Mouse (Mus musculus): ENCODE measurements around the gene Speg. TPM values are rescaled to one million over a fixed set of nuclear protein-coding genes. Genes with fewer than 3 reads are reported as not detected.

Speg gene
- polyA plus RNA-seq, 1 experiment from 2014 or later: 8.3 TPM

DNA sequence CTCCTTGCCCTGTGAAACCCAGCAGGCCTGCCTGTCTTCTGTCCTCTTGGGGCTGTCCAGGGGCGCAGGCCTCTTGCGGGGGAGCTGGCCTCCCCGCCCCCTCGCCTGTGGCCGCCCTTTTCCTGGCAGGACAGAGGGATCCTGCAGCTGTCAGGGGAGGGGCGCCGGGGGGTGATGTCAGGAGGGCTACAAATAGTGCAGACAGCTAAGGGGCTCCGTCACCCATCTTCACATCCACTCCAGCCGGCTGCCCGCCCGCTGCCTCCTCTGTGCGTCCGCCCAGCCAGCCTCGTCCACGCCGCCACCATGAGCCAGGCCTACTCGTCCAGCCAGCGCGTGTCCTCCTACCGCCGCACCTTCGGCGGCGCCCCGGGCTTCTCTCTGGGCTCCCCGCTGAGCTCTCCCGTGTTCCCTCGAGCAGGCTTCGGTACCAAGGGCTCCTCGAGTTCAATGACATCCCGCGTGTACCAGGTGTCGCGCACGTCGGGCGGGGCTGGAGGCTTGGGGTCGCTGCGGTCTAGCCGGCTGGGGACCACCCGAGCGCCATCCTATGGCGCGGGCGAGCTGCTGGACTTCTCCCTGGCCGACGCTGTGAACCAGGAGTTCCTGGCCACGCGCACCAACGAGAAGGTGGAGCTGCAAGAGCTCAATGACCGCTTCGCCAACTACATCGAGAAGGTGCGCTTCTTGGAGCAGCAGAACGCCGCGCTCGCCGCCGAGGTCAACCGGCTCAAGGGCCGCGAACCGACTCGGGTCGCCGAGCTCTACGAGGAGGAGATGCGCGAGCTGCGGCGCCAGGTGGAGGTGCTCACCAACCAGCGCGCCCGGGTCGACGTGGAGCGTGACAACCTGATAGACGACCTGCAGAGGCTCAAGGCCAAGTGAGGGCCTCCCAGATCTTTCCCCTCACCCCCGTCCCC is 14.7 kb upstream of the Speg start, which contains the start of gene Des:
Gene Des (plus strand): TSS at position 218 of the 920 bp plus-strand sequence.
- H3K27ac ChIP-seq (ENCODE audit: low read depth, low read length): no peak within 1 kb of the TSS
- no peaks in the 10 kb centered on the region for H3K36me3 ChIP-seq (ENCODE audit: control insufficient read depth, insufficient read depth, low read length)
- H3K9me3 ChIP-seq (replicated peaks; ENCODE audit: control insufficient read depth, low read length): no peaks in the 10 kb centered on the region
- H3K4me3 ChIP-seq (ENCODE audit: low read depth, low read length): peak within 1 kb of the TSS; percentile 23
- H3K4me2 ChIP-seq (ENCODE audit: low read length): peak within 1 kb of the TSS; percentile 45
- peaks cover 3% of the 10 kb centered on the region for H3K4me1 ChIP-seq (ENCODE audit: control insufficient read depth, insufficient read depth, low read length)
- 2% methylated on average over 79 of the region's 80 CpGs for WGBS
- DNase-seq (ENCODE audit: low spot score) (no peak), ATAC-seq (no peak)
- peaks cover 41% of the 10 kb centered on the region for H3K27me3 ChIP-seq (replicated peaks; ENCODE audit: control insufficient read depth, insufficient read depth, low read length)
- peak within 1 kb of the TSS; percentile 29; the same call in 1 of the 2 replicates for H3K9ac ChIP-seq (ENCODE audit: low read length)

DNA sequence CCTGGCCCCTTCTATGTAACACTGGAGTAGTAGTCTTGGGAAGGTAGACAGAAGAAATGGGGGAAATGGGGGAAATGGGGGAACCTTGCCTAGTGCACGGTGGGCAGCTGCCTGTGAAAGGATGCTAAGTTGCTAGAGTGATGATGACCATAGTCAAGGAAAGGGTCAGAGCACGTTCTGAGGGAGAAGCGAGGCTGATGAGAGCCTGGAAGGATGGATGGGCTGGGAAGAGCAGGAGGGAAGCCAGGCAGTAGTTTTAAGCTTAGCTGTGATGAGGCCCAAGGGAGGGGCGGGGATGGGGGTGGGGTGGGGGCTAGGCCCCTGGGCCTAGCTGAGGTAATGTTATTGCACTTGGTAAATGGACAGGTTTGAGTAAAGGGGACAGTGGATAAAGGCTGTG is 14.0 kb upstream of the Speg start:
- 41% methylated on average over 4 of the region's 4 CpGs for WGBS
- H3K4me1 ChIP-seq (ENCODE audit: control insufficient read depth, insufficient read depth, low read length): peaks cover 3% of the 10 kb centered on the region
- no peak overlapping the region for H3K4me2 ChIP-seq (ENCODE audit: low read length)
- no peak overlapping the region for H3K4me3 ChIP-seq (ENCODE audit: low read depth, low read length)
- no peak overlapping the region for H3K9ac ChIP-seq (ENCODE audit: low read length)
- no peak overlapping the region for H3K27ac ChIP-seq (ENCODE audit: low read depth, low read length)
- H3K27me3 ChIP-seq (replicated peaks; ENCODE audit: control insufficient read depth, insufficient read depth, low read length): peaks cover 41% of the 10 kb centered on the region
- H3K36me3 ChIP-seq (ENCODE audit: control insufficient read depth, insufficient read depth, low read length): no peaks in the 10 kb centered on the region
- H3K9me3 ChIP-seq (replicated peaks; ENCODE audit: control insufficient read depth, low read length): no peaks in the 10 kb centered on the region
- no peak for DNase-seq (ENCODE audit: low spot score)
- no peak for ATAC-seq

DNA sequence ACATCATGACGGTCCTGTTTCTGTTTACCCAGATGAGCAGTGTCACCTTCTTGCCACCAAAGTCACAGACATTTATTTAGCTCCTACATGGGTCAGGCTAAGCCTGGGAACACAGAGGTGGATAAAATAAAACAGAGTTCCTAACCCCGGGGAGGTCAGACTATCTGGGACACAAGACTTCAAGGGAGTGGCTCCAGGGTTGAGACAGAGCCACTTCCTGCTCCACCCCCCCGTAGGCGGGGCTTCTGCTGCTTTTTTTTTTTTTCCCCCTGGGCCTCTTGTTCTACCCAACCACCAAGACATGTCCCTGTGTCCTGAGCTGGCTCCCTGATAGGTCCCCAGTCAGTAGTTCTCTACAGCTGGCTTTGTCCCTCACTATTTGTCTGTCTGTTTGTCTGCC is 13.3 kb upstream of the Speg start:
- WGBS: 50% methylated on average over 4 of the region's 4 CpGs
- DNase-seq (ENCODE audit: low spot score) (no peak), ATAC-seq (no peak)
- peaks cover 41% of the 10 kb centered on the region for H3K27me3 ChIP-seq (replicated peaks; ENCODE audit: control insufficient read depth, insufficient read depth, low read length)
- H3K4me2 ChIP-seq (ENCODE audit: low read length): no peak overlapping the region
- no peaks in the 10 kb centered on the region for H3K36me3 ChIP-seq (ENCODE audit: control insufficient read depth, insufficient read depth, low read length)
- no peak overlapping the region for H3K27ac ChIP-seq (ENCODE audit: low read depth, low read length)
- H3K4me1 ChIP-seq (ENCODE audit: control insufficient read depth, insufficient read depth, low read length): peaks cover 3% of the 10 kb centered on the region
- no peak overlapping the region for H3K4me3 ChIP-seq (ENCODE audit: low read depth, low read length)
- no peak overlapping the region for H3K9ac ChIP-seq (ENCODE audit: low read length)
- H3K9me3 ChIP-seq (replicated peaks; ENCODE audit: control insufficient read depth, low read length): no peaks in the 10 kb centered on the region

DNA sequence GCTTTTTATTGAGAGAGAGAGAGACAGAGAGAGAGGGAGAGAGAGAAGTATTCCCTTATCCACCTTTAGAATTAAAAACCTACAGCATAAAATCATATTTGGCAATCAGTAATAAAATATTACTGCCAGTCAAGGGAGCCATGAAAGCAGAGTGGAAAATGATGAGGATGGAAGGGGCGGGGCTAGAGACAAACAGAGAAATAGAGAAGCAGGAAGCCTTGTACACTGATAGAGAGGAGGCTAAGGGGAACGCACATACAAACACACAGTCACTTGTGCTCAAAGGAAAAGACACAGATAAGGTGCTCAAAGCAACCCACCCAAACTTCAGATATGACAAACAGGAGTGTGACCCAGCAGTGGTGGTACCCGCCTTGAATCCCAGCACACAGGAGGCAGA is 11.2 kb upstream of the Speg start:
- 85% methylated on average over 3 of the region's 3 CpGs for WGBS
- DNase-seq (ENCODE audit: low spot score): no peak

DNA sequence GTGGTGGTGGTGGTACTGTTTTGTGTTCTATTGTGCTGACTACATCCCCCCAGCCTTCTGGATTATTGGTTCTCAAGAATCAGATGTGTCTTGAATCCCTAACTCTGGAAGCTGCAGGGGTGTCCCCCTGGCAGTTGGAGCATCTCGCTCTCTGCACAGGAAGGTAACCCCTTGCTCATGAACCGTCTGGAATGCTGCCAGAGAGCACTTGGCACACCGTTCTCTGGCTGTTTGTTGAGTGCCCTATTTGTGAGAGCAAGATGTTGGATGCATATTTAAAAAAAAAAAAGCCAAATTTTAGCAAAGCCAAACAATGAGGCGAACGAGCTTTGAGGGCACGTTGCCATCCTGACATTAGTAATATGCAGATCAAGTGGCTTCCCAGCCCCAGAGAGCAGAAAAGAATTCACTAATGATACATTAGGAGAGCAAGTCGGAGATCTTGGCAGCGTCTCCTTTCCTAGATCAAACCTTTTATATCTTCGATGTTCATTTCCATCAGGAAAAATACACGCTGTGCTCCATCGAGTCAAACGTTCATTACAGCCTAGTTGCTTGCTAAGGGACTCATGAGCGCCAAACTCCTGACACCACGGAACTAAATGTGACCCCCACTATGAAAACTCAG is 9.5 kb upstream of the Speg start:
- Histone ChIP-seq H3K27me3 (replicated peaks; ENCODE audit: control insufficient read depth, insufficient read depth, low read length) (peaks cover 21% of the 10 kb centered on the region), H3K4me3 (ENCODE audit: low read depth, low read length) (no peak overlapping the region), H3K9ac (ENCODE audit: low read length) (no peak overlapping the region), H3K9me3 (replicated peaks; ENCODE audit: control insufficient read depth, low read length) (no peaks in the 10 kb centered on the region), H3K4me1 (ENCODE audit: control insufficient read depth, insufficient read depth, low read length) (peaks cover 2% of the 10 kb centered on the region), H3K4me2 (ENCODE audit: low read length) (no peak overlapping the region), H3K27ac (ENCODE audit: low read depth, low read length) (no peak overlapping the region), H3K36me3 (ENCODE audit: control insufficient read depth, insufficient read depth, low read length) (no peaks in the 10 kb centered on the region)
- DNase-seq (ENCODE audit: low spot score) (peak; percentile 52), ATAC-seq (no peak)
- WGBS: 39% methylated on average over 14 of the region's 14 CpGs

More for the DNA sequence above, 11.2 kb upstream of the Speg start:
- H3K4me3 ChIP-seq (ENCODE audit: low read depth, low read length): no peak overlapping the region
- H3K36me3 ChIP-seq (ENCODE audit: control insufficient read depth, insufficient read depth, low read length): no peaks in the 10 kb centered on the region
- no peak overlapping the region for H3K4me2 ChIP-seq (ENCODE audit: low read length)
- no peaks in the 10 kb centered on the region for H3K9me3 ChIP-seq (replicated peaks; ENCODE audit: control insufficient read depth, low read length)
- peaks cover 3% of the 10 kb centered on the region for H3K4me1 ChIP-seq (ENCODE audit: control insufficient read depth, insufficient read depth, low read length)
- peaks cover 38% of the 10 kb centered on the region for H3K27me3 ChIP-seq (replicated peaks; ENCODE audit: control insufficient read depth, insufficient read depth, low read length)
- H3K27ac ChIP-seq (ENCODE audit: low read depth, low read length): no peak overlapping the region
- no peak overlapping the region for H3K9ac ChIP-seq (ENCODE audit: low read length)
- no peak for ATAC-seq

DNA sequence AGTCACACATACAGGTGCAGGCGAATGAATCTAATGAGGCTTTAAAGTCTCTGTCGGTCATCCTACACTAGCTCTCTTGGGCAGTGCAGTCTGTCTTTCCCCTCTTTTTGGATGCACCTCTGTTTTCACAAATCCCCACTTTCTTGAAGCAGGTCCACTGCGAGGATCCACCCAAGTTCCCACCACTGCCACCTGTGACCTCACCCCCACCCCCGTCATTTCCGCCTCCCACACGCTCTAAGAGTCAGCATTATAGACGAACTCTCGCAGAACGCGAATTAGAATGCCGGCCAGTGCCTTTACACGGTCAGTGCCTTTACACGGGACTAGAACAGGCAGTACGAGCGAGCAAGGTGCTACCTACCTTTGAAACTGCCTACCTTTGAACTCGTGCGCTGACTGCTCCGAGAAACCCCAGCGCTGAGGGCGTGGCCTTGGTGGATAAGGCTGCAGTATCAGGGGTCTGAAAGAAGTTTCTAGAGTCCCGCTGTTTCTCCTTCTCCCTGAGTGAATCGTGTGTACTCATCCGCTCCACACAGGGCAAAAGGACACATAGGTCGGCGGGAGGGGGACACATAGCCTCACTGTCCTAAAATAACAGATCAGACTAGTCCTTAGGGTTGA is 5.6 kb upstream of the Speg start:
- Histone ChIP-seq H3K27me3 (replicated peaks; ENCODE audit: control insufficient read depth, insufficient read depth, low read length) (0 out of 2 replicates have a peak, but pooled peaks cover 5% of the 10 kb centered on the region), H3K9me3 (replicated peaks; ENCODE audit: control insufficient read depth, low read length) (no peaks in the 10 kb centered on the region), H3K27ac (ENCODE audit: low read depth, low read length) (no peak overlapping the region), H3K4me2 (ENCODE audit: low read length) (no peak overlapping the region), H3K9ac (ENCODE audit: low read length) (no peak overlapping the region), H3K4me3 (ENCODE audit: low read depth, low read length) (no peak overlapping the region), H3K4me1 (ENCODE audit: control insufficient read depth, insufficient read depth, low read length) (no peaks in the 10 kb centered on the region; the same call in 1 of the 2 replicates), H3K36me3 (ENCODE audit: control insufficient read depth, insufficient read depth, low read length) (no peaks in the 10 kb centered on the region)
- DNase-seq (ENCODE audit: low spot score) (no peak), ATAC-seq (no peak)
- WGBS: 57% methylated on average over 25 of the region's 25 CpGs

DNA sequence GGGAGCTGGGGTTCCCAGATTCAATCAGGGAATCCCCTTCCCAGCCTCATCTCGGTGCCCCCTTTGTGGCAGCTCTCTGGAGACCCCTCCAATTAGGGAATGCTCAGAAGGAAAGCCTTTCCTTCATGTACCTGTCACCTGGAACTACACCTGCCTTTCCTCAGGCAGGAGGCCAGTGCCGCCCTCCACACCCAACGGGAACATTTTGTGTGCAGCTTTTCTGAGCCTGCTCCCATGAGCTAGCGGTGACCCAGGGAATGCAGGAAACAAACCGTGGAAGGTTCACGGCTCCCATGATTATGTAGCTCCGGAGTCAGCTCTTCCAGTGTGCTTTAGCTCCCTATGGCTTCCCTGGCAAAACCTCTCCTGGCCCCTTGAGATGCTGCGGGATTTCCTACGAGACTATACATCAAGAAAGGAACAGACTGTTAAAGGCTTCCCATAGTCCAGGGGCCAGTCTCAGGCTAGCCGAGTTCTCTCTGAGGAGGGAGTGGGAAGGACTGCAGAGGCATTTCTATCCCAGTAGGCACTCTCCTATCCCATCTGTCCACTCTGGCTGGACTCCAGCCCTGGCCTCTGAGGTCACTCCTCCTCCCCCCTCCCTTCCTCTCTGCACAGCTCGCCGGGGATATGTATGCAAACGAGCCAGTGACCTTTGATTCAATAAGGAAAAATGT is 5.0 kb upstream of the Speg start:
- Histone ChIP-seq H3K27me3 (replicated peaks; ENCODE audit: control insufficient read depth, insufficient read depth, low read length) (peaks cover 9% of the 10 kb centered on the region; the same call in 1 of the 2 replicates), H3K4me3 (ENCODE audit: low read depth, low read length) (no peak overlapping the region), H3K27ac (ENCODE audit: low read depth, low read length) (no peak overlapping the region), H3K36me3 (ENCODE audit: control insufficient read depth, insufficient read depth, low read length) (no peaks in the 10 kb centered on the region), H3K4me2 (ENCODE audit: low read length) (no peak overlapping the region), H3K9me3 (replicated peaks; ENCODE audit: control insufficient read depth, low read length) (no peaks in the 10 kb centered on the region), H3K4me1 (ENCODE audit: control insufficient read depth, insufficient read depth, low read length) (peaks cover under 1% of the 10 kb centered on the region), H3K9ac (ENCODE audit: low read length) (no peak overlapping the region)
- ATAC-seq (no peak), DNase-seq (ENCODE audit: low spot score) (no peak)
- WGBS: 53% methylated on average over 13 of the region's 13 CpGs

DNA sequence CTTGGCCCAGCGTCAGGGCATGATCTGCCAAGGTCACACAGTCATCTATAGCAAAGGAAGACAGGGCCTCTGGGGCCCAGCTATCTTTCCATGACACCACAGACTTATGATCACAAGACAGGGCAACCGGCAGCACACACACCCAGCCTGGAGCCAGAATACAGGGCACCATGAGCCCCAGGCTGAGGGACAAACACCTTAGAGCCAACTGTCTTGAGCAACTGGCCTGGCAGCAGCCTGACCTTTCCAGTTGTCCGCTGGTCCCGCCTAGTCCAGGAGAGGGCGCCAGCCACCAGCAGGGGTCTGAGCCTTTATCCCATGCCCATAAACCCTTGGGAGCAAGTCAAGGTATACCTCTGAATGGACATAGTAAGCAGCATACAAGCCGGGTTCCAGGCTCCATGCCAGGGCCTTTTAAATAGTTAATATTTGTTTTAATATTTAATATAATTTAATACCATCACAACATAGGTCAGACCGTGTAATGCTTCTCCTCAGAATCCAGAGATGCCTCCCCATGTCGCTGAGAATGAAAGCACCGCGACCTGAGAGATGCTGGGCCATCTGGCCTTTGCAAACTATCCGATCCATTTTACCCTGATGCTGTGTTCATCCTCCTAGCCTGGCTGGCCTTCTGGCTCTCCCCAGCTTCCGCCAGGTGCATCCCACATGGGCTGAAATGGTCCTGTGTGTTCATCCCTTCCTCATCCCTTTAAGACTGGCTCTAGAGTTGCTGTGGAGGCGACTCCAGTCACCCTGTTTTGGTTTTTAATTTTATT is 3.6 kb upstream of the Speg start:
- Histone ChIP-seq H3K4me3 (ENCODE audit: low read depth, low read length) (no peak overlapping the region), H3K4me1 (ENCODE audit: control insufficient read depth, insufficient read depth, low read length) (peaks cover 6% of the 10 kb centered on the region), H3K27ac (ENCODE audit: low read depth, low read length) (no peak overlapping the region), H3K27me3 (replicated peaks; ENCODE audit: control insufficient read depth, insufficient read depth, low read length) (peaks cover 14% of the 10 kb centered on the region; the same call in 1 of the 2 replicates), H3K9ac (ENCODE audit: low read length) (no peak overlapping the region), H3K36me3 (ENCODE audit: control insufficient read depth, insufficient read depth, low read length) (no peaks in the 10 kb centered on the region), H3K9me3 (replicated peaks; ENCODE audit: control insufficient read depth, low read length) (no peaks in the 10 kb centered on the region), H3K4me2 (ENCODE audit: low read length) (no peak overlapping the region)
- 59% methylated on average over 13 of the region's 13 CpGs for WGBS
- no peak for ATAC-seq
- no peak for DNase-seq (ENCODE audit: low spot score)

Measured in forebrain, embryonic 14.5 days (tissue).